Mouse (Mus musculus): ENCODE measurements around the gene Fxyd1. TPM values are rescaled to one million over a fixed set of nuclear protein-coding genes. Genes with fewer than 3 reads are reported as not detected.

The Fxyd1 gene
- polyA plus RNA-seq (2012; rRNA removed; ENCODE audit: low replicate concordance): 506 and 885 TPM in 2 replicates

GRCm38 (mm10) chr7:31057071-31057470 lies at the start of gene Fxyd1:
TSS of gene Fxyd1 (minus strand) at chr7:31057199.

GRCm38 (mm10) chr7:31076492-31076891 lies 19.5 kb upstream of the Fxyd1 start, which contains the start of gene Fxyd3:
TSS of gene Fxyd3 (minus strand) at chr7:31076704.

GRCm38 (mm10) chr7:31059108-31059507 lies 2.1 kb upstream of the Fxyd1 start, which contains the start of gene Lgi4:
TSS of gene Lgi4 (plus strand) at chr7:31059342.

GRCm38 (mm10) chr7:31051321-31052021 lies 5.5 kb downstream of the Fxyd1 start, which contains the start of gene Fxyd7:
TSS of gene Fxyd7 (minus strand) at chr7:31051467.

GRCm38 (mm10) chr7:31042431-31042910 lies 14.5 kb downstream of the Fxyd1 start, which contains the start of gene Fxyd5:
TSS of gene Fxyd5 (minus strand) at chr7:31042481.

Other genes with a start within 250 kb of the Fxyd1 start
- gene Ffar2, start 233.4 kb downstream of the Fxyd1 start, polyA plus RNA-seq (2012; rRNA removed; ENCODE audit: low replicate concordance): 44.2 and 53.7 TPM in 2 replicates
- 0.10 and 0.11 TPM in 2 replicates for gene Ffar3, start 201.0 kb downstream of the Fxyd1 start, polyA plus RNA-seq (2012; rRNA removed; ENCODE audit: low replicate concordance)
- 5.8 and 8.9 TPM in 2 replicates for gene Ffar1, start 195.6 kb downstream of the Fxyd1 start, polyA plus RNA-seq (2012; rRNA removed; ENCODE audit: low replicate concordance)
- 85.3 and 86.3 TPM in 2 replicates for gene Cd22, start 176.9 kb downstream of the Fxyd1 start, polyA plus RNA-seq (2012; rRNA removed; ENCODE audit: low replicate concordance)
- 3.9 and 5.1 TPM in 2 replicates for gene Mag, start 142.3 kb downstream of the Fxyd1 start, polyA plus RNA-seq (2012; rRNA removed; ENCODE audit: low replicate concordance)
- gene Hamp2, start 132.5 kb downstream of the Fxyd1 start, polyA plus RNA-seq (2012; rRNA removed; ENCODE audit: low replicate concordance): 6.9 and 22.7 TPM in 2 replicates
- 1.9 and 22.9 TPM in 2 replicates for gene Hamp, start 113.2 kb downstream of the Fxyd1 start, polyA plus RNA-seq (2012; rRNA removed; ENCODE audit: low replicate concordance)
- gene Usf2, start 100.4 kb downstream of the Fxyd1 start, polyA plus RNA-seq (2012; rRNA removed; ENCODE audit: low replicate concordance): 122 and 253 TPM in 2 replicates
- gene Lsr, start 83.7 kb downstream of the Fxyd1 start, polyA plus RNA-seq (2012; rRNA removed; ENCODE audit: low replicate concordance): 48.3 and 72.9 TPM in 2 replicates
- 2.1 and 3.5 TPM in 2 replicates for gene Fam187b, start 83.4 kb downstream of the Fxyd1 start, polyA plus RNA-seq (2012; rRNA removed; ENCODE audit: low replicate concordance)
- gene Fxyd5, start 14.7 kb downstream of the Fxyd1 start, polyA plus RNA-seq (2012; rRNA removed; ENCODE audit: low replicate concordance): 182 and 227 TPM in 2 replicates
- gene Fxyd7, start 5.7 kb downstream of the Fxyd1 start, polyA plus RNA-seq (2012; rRNA removed; ENCODE audit: low replicate concordance): 5.9 and 8.2 TPM in 2 replicates
- 11.8 and 13.0 TPM in 2 replicates for gene Lgi4, start 2.1 kb upstream of the Fxyd1 start, polyA plus RNA-seq (2012; rRNA removed; ENCODE audit: low replicate concordance)
- 90.4 and 173 TPM in 2 replicates for gene Fxyd3, start 19.5 kb upstream of the Fxyd1 start, polyA plus RNA-seq (2012; rRNA removed; ENCODE audit: low replicate concordance)
- 21.2 and 27.6 TPM in 2 replicates for gene Hpn, start 58.1 kb upstream of the Fxyd1 start, polyA plus RNA-seq (2012; rRNA removed; ENCODE audit: low replicate concordance)
- 99.3 and 261 TPM in 2 replicates for gene Scn1b, start 69.8 kb upstream of the Fxyd1 start, polyA plus RNA-seq (2012; rRNA removed; ENCODE audit: low replicate concordance)
- gene Gramd1a, start 98.7 kb upstream of the Fxyd1 start, polyA plus RNA-seq (2012; rRNA removed; ENCODE audit: low replicate concordance): 227 and 415 TPM in 2 replicates
- gene Scgb2b2, start 233.3 kb upstream of the Fxyd1 start, polyA plus RNA-seq (2012; rRNA removed; ENCODE audit: low replicate concordance): not detected in 2 replicates
- not detected in 2 replicates for gene Scgb1b2, start 234.6 kb upstream of the Fxyd1 start, polyA plus RNA-seq (2012; rRNA removed; ENCODE audit: low replicate concordance)

Measured in mammary gland, adult 2 months (tissue).